Mouse (Mus musculus): ENCODE measurements around the gene Slc4a4. TPM values are rescaled to one million over a fixed set of nuclear protein-coding genes. Genes with fewer than 3 reads are reported as not detected.

The Slc4a4 gene
- polyA plus RNA-seq, 1 experiment from 2014 or later, result 4.8 TPM

- no peak overlapping the region for H3K4me2 ChIP-seq (ENCODE audit: low read length)
- H3K27ac ChIP-seq (replicated peaks; ENCODE audit: low read depth, low read length), result no peak overlapping the region
- H3K36me3 ChIP-seq (ENCODE audit: control insufficient read depth, insufficient read depth, low read length), result no peaks in the 10 kb centered on the region
- 74% methylated on average over 3 of the region's 3 CpGs for WGBS
- no peak overlapping the region for H3K4me3 ChIP-seq (replicated peaks; ENCODE audit: low read depth, low read length)
- 0 out of 2 replicates have a peak, but pooled peaks cover 5% of the 10 kb centered on the region for H3K4me1 ChIP-seq (ENCODE audit: control insufficient read depth, insufficient read depth, low read length)
- no peaks in the 10 kb centered on the region for H3K27me3 ChIP-seq (ENCODE audit: control insufficient read depth, insufficient read depth, low read length)
- H3K9me3 ChIP-seq (ENCODE audit: control insufficient read depth, low read length), result no peaks in the 10 kb centered on the region
- DNase-seq (no peak), ATAC-seq (ENCODE audit: low FRiP score, low TSS enrichment) (no peak)
- no peak overlapping the region for H3K9ac ChIP-seq (replicated peaks; ENCODE audit: low read length)
Measured at GRCm38 (mm10) chr5:89040814-89041213, 154.2 kb downstream of the Slc4a4 start.

- no peak for DNase-seq
- WGBS, result 77% methylated on average over 5 of the region's 5 CpGs
- Histone ChIP-seq H3K4me2 (ENCODE audit: low read length) (no peak overlapping the region), H3K27me3 (ENCODE audit: control insufficient read depth, insufficient read depth, low read length) (no peaks in the 10 kb centered on the region), H3K4me1 (ENCODE audit: control insufficient read depth, insufficient read depth, low read length) (no peaks in the 10 kb centered on the region), H3K9ac (replicated peaks; ENCODE audit: low read length) (no peak overlapping the region), H3K36me3 (ENCODE audit: control insufficient read depth, insufficient read depth, low read length) (no peaks in the 10 kb centered on the region), H3K4me3 (replicated peaks; ENCODE audit: low read depth, low read length) (no peak overlapping the region), H3K27ac (replicated peaks; ENCODE audit: low read depth, low read length) (no peak overlapping the region), H3K9me3 (ENCODE audit: control insufficient read depth, low read length) (no peaks in the 10 kb centered on the region)
- ATAC-seq (ENCODE audit: low FRiP score, low TSS enrichment), result no peak
Measured at GRCm38 (mm10) chr5:89043846-89044245, 157.2 kb downstream of the Slc4a4 start.

GRCm38 (mm10) chr5:89044801-89045200 lies 158.2 kb downstream of the Slc4a4 start:
- 96% methylated on average over 5 of the region's 5 CpGs for WGBS
- no peaks in the 10 kb centered on the region for H3K36me3 ChIP-seq (ENCODE audit: control insufficient read depth, insufficient read depth, low read length)
- DNase-seq, result no peak
- H3K4me1 ChIP-seq (ENCODE audit: control insufficient read depth, insufficient read depth, low read length), result no peaks in the 10 kb centered on the region
- no peaks in the 10 kb centered on the region for H3K27me3 ChIP-seq (ENCODE audit: control insufficient read depth, insufficient read depth, low read length)
- H3K4me3 ChIP-seq (replicated peaks; ENCODE audit: low read depth, low read length), result no peak overlapping the region
- no peak overlapping the region for H3K27ac ChIP-seq (replicated peaks; ENCODE audit: low read depth, low read length)
- no peaks in the 10 kb centered on the region for H3K9me3 ChIP-seq (ENCODE audit: control insufficient read depth, low read length)
- no peak for ATAC-seq (ENCODE audit: low FRiP score, low TSS enrichment)
- no peak overlapping the region for H3K9ac ChIP-seq (replicated peaks; ENCODE audit: low read length)
- no peak overlapping the region for H3K4me2 ChIP-seq (ENCODE audit: low read length)

GRCm38 (mm10) chr5:89051577-89051976 lies 165.0 kb downstream of the Slc4a4 start:
- DNase-seq (no peak), ATAC-seq (ENCODE audit: low FRiP score, low TSS enrichment) (no peak)
- 85% methylated on average over 5 of the region's 5 CpGs for WGBS
- H3K9ac ChIP-seq (replicated peaks; ENCODE audit: low read length), result no peak overlapping the region
- H3K27me3 ChIP-seq (ENCODE audit: control insufficient read depth, insufficient read depth, low read length), result no peaks in the 10 kb centered on the region
- no peak overlapping the region for H3K4me2 ChIP-seq (ENCODE audit: low read length)
- H3K4me1 ChIP-seq (ENCODE audit: control insufficient read depth, insufficient read depth, low read length), result no peaks in the 10 kb centered on the region
- no peak overlapping the region for H3K27ac ChIP-seq (replicated peaks; ENCODE audit: low read depth, low read length)
- H3K4me3 ChIP-seq (replicated peaks; ENCODE audit: low read depth, low read length), result no peak overlapping the region
- H3K36me3 ChIP-seq (ENCODE audit: control insufficient read depth, insufficient read depth, low read length), result no peaks in the 10 kb centered on the region
- H3K9me3 ChIP-seq (ENCODE audit: control insufficient read depth, low read length), result no peaks in the 10 kb centered on the region

- no peak overlapping the region for H3K27ac ChIP-seq (replicated peaks; ENCODE audit: low read depth, low read length)
- no peak for DNase-seq
- 95% methylated on average over 5 of the region's 5 CpGs for WGBS
Measured at GRCm38 (mm10) chr5:89052230-89052629, 165.6 kb downstream of the Slc4a4 start.

GRCm38 (mm10) chr5:89055656-89056055 lies 169.0 kb downstream of the Slc4a4 start:
- Histone ChIP-seq H3K4me1 (ENCODE audit: control insufficient read depth, insufficient read depth, low read length) (no peaks in the 10 kb centered on the region), H3K9me3 (ENCODE audit: control insufficient read depth, low read length) (no peaks in the 10 kb centered on the region), H3K4me3 (replicated peaks; ENCODE audit: low read depth, low read length) (no peak overlapping the region), H3K27ac (replicated peaks; ENCODE audit: low read depth, low read length) (no peak overlapping the region), H3K9ac (replicated peaks; ENCODE audit: low read length) (no peak overlapping the region), H3K27me3 (ENCODE audit: control insufficient read depth, insufficient read depth, low read length) (no peaks in the 10 kb centered on the region), H3K4me2 (ENCODE audit: low read length) (no peak overlapping the region), H3K36me3 (ENCODE audit: control insufficient read depth, insufficient read depth, low read length) (no peaks in the 10 kb centered on the region)
- DNase-seq (no peak), ATAC-seq (ENCODE audit: low FRiP score, low TSS enrichment) (no peak)
- WGBS, result 90% methylated on average over 3 of the region's 3 CpGs

More at GRCm38 (mm10) chr5:89052230-89052629, 165.6 kb downstream of the Slc4a4 start:
- Histone ChIP-seq H3K4me2 (ENCODE audit: low read length) (no peak overlapping the region), H3K4me1 (ENCODE audit: control insufficient read depth, insufficient read depth, low read length) (no peaks in the 10 kb centered on the region), H3K9me3 (ENCODE audit: control insufficient read depth, low read length) (no peaks in the 10 kb centered on the region), H3K36me3 (ENCODE audit: control insufficient read depth, insufficient read depth, low read length) (no peaks in the 10 kb centered on the region), H3K9ac (replicated peaks; ENCODE audit: low read length) (no peak overlapping the region), H3K4me3 (replicated peaks; ENCODE audit: low read depth, low read length) (no peak overlapping the region), H3K27me3 (ENCODE audit: control insufficient read depth, insufficient read depth, low read length) (no peaks in the 10 kb centered on the region)
- no peak for ATAC-seq (ENCODE audit: low FRiP score, low TSS enrichment)

- ATAC-seq (ENCODE audit: low FRiP score, low TSS enrichment), result no peak
- Histone ChIP-seq H3K4me3 (replicated peaks; ENCODE audit: low read depth, low read length) (no peak overlapping the region), H3K9ac (replicated peaks; ENCODE audit: low read length) (no peak overlapping the region), H3K4me1 (ENCODE audit: control insufficient read depth, insufficient read depth, low read length) (no peaks in the 10 kb centered on the region), H3K9me3 (ENCODE audit: control insufficient read depth, low read length) (no peaks in the 10 kb centered on the region), H3K27ac (replicated peaks; ENCODE audit: low read depth, low read length) (no peak overlapping the region), H3K4me2 (ENCODE audit: low read length) (no peak overlapping the region), H3K36me3 (ENCODE audit: control insufficient read depth, insufficient read depth, low read length) (no peaks in the 10 kb centered on the region), H3K27me3 (ENCODE audit: control insufficient read depth, insufficient read depth, low read length) (no peaks in the 10 kb centered on the region)
- WGBS, result 90% methylated on average over 2 of the region's 2 CpGs
- DNase-seq, result no peak
Measured at GRCm38 (mm10) chr5:89056370-89056769, 169.8 kb downstream of the Slc4a4 start.

- no peaks in the 10 kb centered on the region for H3K4me1 ChIP-seq (ENCODE audit: control insufficient read depth, insufficient read depth, low read length)
- H3K27me3 ChIP-seq (ENCODE audit: control insufficient read depth, insufficient read depth, low read length), result no peaks in the 10 kb centered on the region
- H3K9ac ChIP-seq (replicated peaks; ENCODE audit: low read length), result no peak overlapping the region
- WGBS, result 79% methylated on average over 9 of the region's 9 CpGs
- DNase-seq (no peak), ATAC-seq (ENCODE audit: low FRiP score, low TSS enrichment) (no peak)
- no peak overlapping the region for H3K4me2 ChIP-seq (ENCODE audit: low read length)
- H3K27ac ChIP-seq (replicated peaks; ENCODE audit: low read depth, low read length), result no peak overlapping the region
- H3K4me3 ChIP-seq (replicated peaks; ENCODE audit: low read depth, low read length), result no peak overlapping the region
- H3K9me3 ChIP-seq (ENCODE audit: control insufficient read depth, low read length), result no peaks in the 10 kb centered on the region
- no peaks in the 10 kb centered on the region for H3K36me3 ChIP-seq (ENCODE audit: control insufficient read depth, insufficient read depth, low read length)
Measured at GRCm38 (mm10) chr5:89061097-89061496, 174.5 kb downstream of the Slc4a4 start.

- H3K27ac ChIP-seq (replicated peaks; ENCODE audit: low read depth, low read length), result no peak overlapping the region
- no peaks in the 10 kb centered on the region for H3K4me1 ChIP-seq (ENCODE audit: control insufficient read depth, insufficient read depth, low read length)
- H3K4me2 ChIP-seq (ENCODE audit: low read length), result no peak overlapping the region
- WGBS, result 89% methylated on average over 5 of the region's 5 CpGs
- H3K27me3 ChIP-seq (ENCODE audit: control insufficient read depth, insufficient read depth, low read length), result no peaks in the 10 kb centered on the region
- no peak overlapping the region for H3K9ac ChIP-seq (replicated peaks; ENCODE audit: low read length)
- no peaks in the 10 kb centered on the region for H3K9me3 ChIP-seq (ENCODE audit: control insufficient read depth, low read length)
- no peak for ATAC-seq (ENCODE audit: low FRiP score, low TSS enrichment)
- no peaks in the 10 kb centered on the region for H3K36me3 ChIP-seq (ENCODE audit: control insufficient read depth, insufficient read depth, low read length)
- DNase-seq, result no peak
- no peak overlapping the region for H3K4me3 ChIP-seq (replicated peaks; ENCODE audit: low read depth, low read length)
Measured at GRCm38 (mm10) chr5:89062286-89062685, 175.7 kb downstream of the Slc4a4 start.
